ENCODE assay signal across 8 mouse cellular contexts in the genomic region with DNA sequence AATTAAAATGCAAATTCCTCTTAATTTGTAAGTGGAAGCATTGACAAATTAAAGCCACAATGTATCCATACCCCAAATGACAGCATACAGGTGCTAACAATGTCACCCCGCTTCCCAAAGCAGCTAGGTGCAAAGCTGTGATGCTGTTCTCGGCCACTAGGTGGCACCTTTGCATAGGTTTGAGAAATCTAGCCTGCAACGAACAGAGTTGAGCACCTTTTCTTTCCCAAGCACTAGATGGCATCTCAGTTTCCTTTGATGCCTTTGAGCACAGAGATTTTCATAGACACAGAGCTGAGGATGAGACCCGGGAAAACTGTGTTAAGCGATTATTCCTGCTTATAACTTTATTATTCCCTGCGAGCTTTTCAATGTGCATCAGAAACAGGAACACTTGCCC.
DNase-seq lines count a peak whose midpoint lies in the region; ATAC-seq and TF ChIP-seq lines count a peak whose summit lies in the region.

No protein-coding gene starts in this region.

- H3K27ac ChIP-seq in ES-E14 (ENCODE audit: insufficient read depth, low read depth, low read length, poor library complexity, severe bottlenecking) = no peak overlapping the region
- no peak overlapping the region for H3K27ac ChIP-seq in forebrain, embryonic 15.5 days (replicated peaks)
- H3K27ac ChIP-seq in layer of hippocampus, adult 2 months = peak overlapping the region; percentile 36; the same call in 1 of the 2 replicates
- H3K27ac ChIP-seq in lung, embryonic 15.5 days = no peak overlapping the region

- no peaks in the 10 kb centered on the region for H3K4me1 ChIP-seq in ES-E14 (ENCODE audit: control insufficient read depth in 2 of 2, insufficient read depth in 2 of 2, low read length in 2 of 2, poor library complexity in 1 of 2)
- no peaks in the 10 kb centered on the region for H3K4me1 ChIP-seq in forebrain, embryonic 15.5 days
- no peaks in the 10 kb centered on the region for H3K4me1 ChIP-seq in lung, embryonic 15.5 days

- DNase-seq in ES-E14 (ENCODE audit: low read depth, low spot score) = peak; percentile 77
- peak; percentile 42 for DNase-seq in c-Kit-positive CD71-positive TER-119-positive erythroid progenitor cells, embryonic 14.5 days (ENCODE audit: low spot score)
- peak; percentile 76 to 83 for DNase-seq in layer of hippocampus, adult 2 months (ENCODE audit: low spot score in 2 of 2)
- peak; percentile 21 for DNase-seq in ovary, postnatal 10 days (ENCODE audit: low spot score)
- peak; percentile 53 for DNase-seq in thymus, postnatal 25 days

- 2% methylated on average over 6 of the region's 6 CpGs for WGBS in forebrain, embryonic 15.5 days
- 4% methylated on average over 6 of the region's 6 CpGs for WGBS in lung, embryonic 15.5 days

- H3K27me3 ChIP-seq in forebrain, embryonic 15.5 days = no peaks in the 10 kb centered on the region
- no peaks in the 10 kb centered on the region for H3K27me3 ChIP-seq in lung, embryonic 15.5 days

- H3K4me3 ChIP-seq in ES-E14 (ENCODE audit: insufficient read depth in 1 of 2, low read depth in 1 of 2, low read length in 2 of 2, poor library complexity in 1 of 2, severe bottlenecking in 1 of 2) = no peak overlapping the region
- H3K4me3 ChIP-seq in forebrain, embryonic 15.5 days = no peak overlapping the region
- no peak overlapping the region for H3K4me3 ChIP-seq in layer of hippocampus, adult 2 months
- no peak overlapping the region for H3K4me3 ChIP-seq in lung, embryonic 15.5 days

- no peak overlapping the region for H3K9ac ChIP-seq in ES-E14 (ENCODE audit: insufficient read depth, low read depth, low read length, poor library complexity, severe bottlenecking)
- H3K9ac ChIP-seq in forebrain, embryonic 15.5 days (replicated peaks) = no peak overlapping the region
- no peak overlapping the region for H3K9ac ChIP-seq in lung, embryonic 15.5 days

- no peaks in the 10 kb centered on the region for H3K9me3 ChIP-seq in ES-E14 (ENCODE audit: control insufficient read depth, insufficient read depth, low read depth, low read length)
- no peaks in the 10 kb centered on the region for H3K9me3 ChIP-seq in forebrain, embryonic 15.5 days
- no peaks in the 10 kb centered on the region for H3K9me3 ChIP-seq in lung, embryonic 15.5 days

- peak overlapping the region; percentile 30; the same call in 1 of the 2 replicates for H3K4me2 ChIP-seq in forebrain, embryonic 15.5 days (replicated peaks)
- no peak overlapping the region for H3K4me2 ChIP-seq in lung, embryonic 15.5 days

- no peaks in the 10 kb centered on the region for H3K36me3 ChIP-seq in ES-E14 (ENCODE audit: control insufficient read depth, insufficient read depth, low read length, poor library complexity, severe bottlenecking)
- no peaks in the 10 kb centered on the region for H3K36me3 ChIP-seq in forebrain, embryonic 15.5 days
- H3K36me3 ChIP-seq in lung, embryonic 15.5 days = no peaks in the 10 kb centered on the region

- ATAC-seq in forebrain, embryonic 15.5 days (replicated peaks) = peak; percentile 94
- ATAC-seq in hematopoietic stem cell, adult 5-6 weeks (replicated peaks in 1 of 2; ENCODE audit: insufficient read depth in 1 of 2, low FRiP score in 2 of 2, low TSS enrichment in 1 of 2, low read depth in 1 of 2, poor library complexity in 2 of 2, severe bottlenecking in 2 of 2) = peak; percentile 91 to 98
- peak; percentile 55; the same call in 1 of the 2 replicates for ATAC-seq in lung, embryonic 15.5 days (ENCODE audit: borderline replicate concordance, extremely low read depth, low FRiP score, low TSS enrichment)

- in situ Hi-C loops in ES-E14 (cut with MboI; ENCODE audit: low sequenced_read_pairs in 2 of 2, unreplicated experiment in 2 of 2) = no loop called here

- TF ChIP-seq CTCF in layer of hippocampus, adult 2 months (conservative IDR thresholded peaks at IDR 0.05) = peak; percentile 81

TF ChIP-seq in ES-E14, 5 proteins besides CTCF, POLR2A, EP300 and RAD21:
- TF ChIP-seq ZC3H11A (IDR thresholded peaks at IDR 0.05; ENCODE audit: borderline replicate concordance, low read depth, low read length) = peak; percentile 97
- no peak for TF ChIP-seq HCFC1 (IDR thresholded peaks at IDR 0.05; ENCODE audit: borderline replicate concordance, insufficient read depth, low read length)
- TF ChIP-seq CHD2 (IDR thresholded peaks at IDR 0.05; ENCODE audit: low read depth, low read length) = no peak
- TF ChIP-seq MAFK (IDR thresholded peaks at IDR 0.05; ENCODE audit: insufficient read depth, low read depth, low read length) = no peak
- no peak for TF ChIP-seq ZNF384 (IDR thresholded peaks at IDR 0.05; ENCODE audit: low read depth, low read length)

Comparison
In these comparisons a context has a peak if more than half of its experiments do, and no peak if none do; other contexts are left out.
1. DNase-seq: peak in every context shown above with its lines; median percentile 80 in layer of hippocampus, adult 2 months; 77 in ES-E14; 53 in thymus, postnatal 25 days; 42 in c-Kit-positive CD71-positive TER-119-positive erythroid progenitor cells, embryonic 14.5 days; 21 in ovary, postnatal 10 days.